Mouse (Mus musculus) CH12.LX (cell line): Measurements from ENCODE around the gene Rab8a.

ENCODE experiments used
- CHD1 ChIP-seq: IDR thresholded peaks from 2 replicates; pipeline ENCODE4 v1.6.1; 2012; ENCODE audit warnings: low read depth, low read length, improper control_type of control experiment, inconsistent platforms
- CTCF ChIP-seq, 2 experiments: IDR thresholded peaks in 1 of 2; conservative IDR thresholded peaks in 1 of 2; 2 replicates each; pipeline ENCODE4 v1.5.1; 2011 to 2012; ENCODE audit warnings: low read depth in 2 of 2, low read length in 2 of 2, improper control_type of control experiment in 1 of 2, inconsistent platforms in 1 of 2, mild to moderate bottlenecking in 1 of 2, moderate library complexity in 1 of 2
- EP300 ChIP-seq: IDR thresholded peaks from 2 replicates; pipeline ENCODE4 v1.6.1; 2011; ENCODE audit warnings: low read length, improper control_type of control experiment
- GABPA ChIP-seq: IDR thresholded peaks from 2 replicates; pipeline ENCODE4 v1.6.1; 2012; ENCODE audit warnings: low read depth, low read length, improper control_type of control experiment, inconsistent platforms; ENCODE audit not compliant: insufficient replicate concordance
- POLR2A ChIP-seq: IDR thresholded peaks from 2 replicates; pipeline ENCODE4 v1.6.1; 2011; ENCODE audit warnings: low read depth, mild to moderate bottlenecking, improper control_type of control experiment, low read length
- POLR2AphosphoS2 ChIP-seq: IDR thresholded peaks from 2 replicates; pipeline ENCODE4 v1.6.1; 2011; ENCODE audit warnings: low read depth, low read length, improper control_type of control experiment
- TBP ChIP-seq: conservative IDR thresholded peaks from 2 replicates; pipeline ENCODE4 v1.6.1; 2011; ENCODE audit warnings: low read depth, low read length, improper control_type of control experiment
- ZKSCAN1 ChIP-seq: IDR thresholded peaks from 2 replicates; pipeline ENCODE4 v1.6.1; 2012; ENCODE audit warnings: low read depth, inconsistent platforms, low read length, improper control_type of control experiment, borderline replicate concordance

- TF ChIP-seq GABPA (no peak), CTCF (conservative IDR thresholded peaks at IDR 0.05 in 1 of 2, IDR thresholded peaks at IDR 0.05 in 1 of 2; ENCODE audit: low read depth in 2 of 2, low read length in 2 of 2) (no peak), POLR2A (no peak), EP300 (no peak), POLR2AphosphoS2 (no peak), TBP (no peak), ZKSCAN1 (no peak), CHD1 (no peak)
Observed at GRCm38 (mm10) chr8:72192065-72192464, 31.1 kb downstream of the Rab8a start.
